Mouse (Mus musculus) heart, postnatal 0 days (tissue): Measurements from ENCODE around the gene Brat1. TPM values are rescaled to one million over a fixed set of nuclear protein-coding genes. Genes with fewer than 3 reads are reported as not detected.

Experiments used
- ATAC-seq: fragments of 200-750 bp; cut with Nextera tagmentation; 2 replicates; pipeline ENCODE4 v1.8.0; 2017; ENCODE audit warnings: low read depth, moderate number of reproducible peaks, moderate library complexity; ENCODE audit not compliant: insufficient read depth
- DNase-seq: peaks from one replicate; pipeline ENCODE4 v3.0.0-alpha.2; 2016; ENCODE audit warnings: low spot score
- H3K27ac ChIP-seq: fragments of 300-500 bp; sonication (generic); 2 replicates; pipeline ENCODE4 v1.5.1; 2014; ENCODE audit warnings: low read depth, mild to moderate bottlenecking
- H3K27me3 ChIP-seq: fragments of 300-500 bp; sonication (generic); 2 replicates; pipeline ENCODE4 v1.6.1; 2014; ENCODE audit warnings: low read length, mixed read lengths; ENCODE audit not compliant: control insufficient read depth, insufficient read depth
- H3K36me3 ChIP-seq: fragments of 300-500 bp; sonication (generic); replicated peaks from 2 replicates; pipeline ENCODE4 v1.6.1; 2014; ENCODE audit warnings: low read length, mixed read lengths; ENCODE audit not compliant: control insufficient read depth, insufficient read depth
- H3K4me1 ChIP-seq: fragments of 300-500 bp; sonication (generic); 2 replicates; pipeline ENCODE4 v1.6.1; 2014; ENCODE audit warnings: antibody characterized with exemption; ENCODE audit not compliant: control insufficient read depth, insufficient read depth
- H3K4me2 ChIP-seq: fragments of 300-500 bp; sonication (generic); 2 replicates; pipeline ENCODE4 v1.6.1; 2014; ENCODE audit warnings: low read depth, mild to moderate bottlenecking, low read length, moderate library complexity
- H3K4me3 ChIP-seq: fragments of 300-500 bp; sonication (generic); 2 replicates; pipeline ENCODE4 v1.5.1; 2014; ENCODE audit warnings: low read depth, low read length
- H3K9ac ChIP-seq: fragments of 300-500 bp; sonication (generic); replicated peaks from 2 replicates; pipeline ENCODE4 v1.6.1; 2014; ENCODE audit warnings: low read depth, low read length, mixed read lengths
- H3K9me3 ChIP-seq: fragments of 300-500 bp; sonication (generic); replicated peaks from 2 replicates; pipeline ENCODE4 v1.6.1; 2016; ENCODE audit warnings: low read length; ENCODE audit not compliant: control insufficient read depth
- CTCF ChIP-seq: IDR thresholded peaks from 2 replicates; pipeline ENCODE4 v1.5.1; 2016; ENCODE audit warnings: antibody characterized with exemption, control low read depth, low read depth
- EP300 ChIP-seq: IDR thresholded peaks from 2 replicates; pipeline ENCODE4 v1.6.1; 2016; ENCODE audit warnings: antibody characterized with exemption, low read depth
- WGBS: fragments of 180-500 bp; shearing (Covaris S2); extraction: QIAGEN DNeasy Blood & Tissue Kit; methylation state at CpG from one replicate; pipeline ENCODE4 v1.1.7; 2014; 5-methylcytosine and 5-hydroxymethylcytosine counted together
- polyA plus RNA-seq: library from polyadenylated mRNA; unstranded; fragments of >200 nt; fragmentation: Nextera tagmentation; extraction: Ambion mirVana; gene quantifications from 2 replicates; pipeline ENCODE4 v1.2.1, GENCODE M21; 2015
- total RNA-seq: library from RNA; depleted of rRNA; stranded (reverse); fragments of >200 nt; gene quantifications from 2 replicates; pipeline ENCODE4 v1.2.3, GENCODE M21; 2014; ENCODE audit warnings: low replicate concordance

The Brat1 gene
- total and polyA plus RNA-seq, 2 experiments from 2014 or later: 9.5 to 25.0 TPM

- peaks cover 16% of the 10 kb centered on the region for H3K4me1 ChIP-seq
- peak; percentile 78 for DNase-seq
- TF ChIP-seq EP300: no peak
- peak within 1 kb of the TSS; percentile 71 for H3K9ac ChIP-seq
- no peaks in the 10 kb centered on the region for H3K27me3 ChIP-seq
- peak; percentile 42 for ATAC-seq
- peak within 1 kb of the TSS; percentile 53 for H3K27ac ChIP-seq
- no peaks in the 10 kb centered on the region for H3K9me3 ChIP-seq
- 0 out of 2 replicates have a peak, but pooled peaks cover 1% of the 10 kb centered on the region for H3K36me3 ChIP-seq
- peak within 1 kb of the TSS; percentile 78 for H3K4me2 ChIP-seq
- peak within 1 kb of the TSS; percentile 63 for H3K4me3 ChIP-seq
- WGBS: 0% methylated on average over 33 of the region's 33 CpGs
Observed at GRCm38 (mm10) chr5:140702103-140702513, 2.7 kb upstream of the Brat1 start, which contains the start of gene Iqce. Gene Iqce (minus strand): TSS chr5:140702378.

- DNase-seq: no peak
- ATAC-seq: no peak
- 60% methylated on average over 19 of the region's 19 CpGs for WGBS
- Histone ChIP-seq H3K27me3 (no peaks in the 10 kb centered on the region), H3K4me2 (peak overlapping the region; percentile 78), H3K27ac (peak overlapping the region; percentile 53), H3K9ac (peak overlapping the region; percentile 71; the same call in 1 of the 2 replicates), H3K4me3 (peak overlapping the region; percentile 63), H3K4me1 (peaks cover 16% of the 10 kb centered on the region), H3K36me3 (0 out of 2 replicates have a peak, but pooled peaks cover 7% of the 10 kb centered on the region), H3K9me3 (no peaks in the 10 kb centered on the region)
- TF ChIP-seq EP300: no peak
- no peak for TF ChIP-seq CTCF
Observed at GRCm38 (mm10) chr5:140702618-140703175, 2.1 kb upstream of the Brat1 start.

GRCm38 (mm10) chr5:140703480-140704377, 1.1 kb upstream of the Brat1 start:
- 38% methylated on average over 16 of the region's 17 CpGs for WGBS
- peak; percentile 18; the same call in 1 of the 2 replicates for TF ChIP-seq EP300
- no peak for TF ChIP-seq CTCF
- 0 out of 2 replicates have a peak overlapping the region, but pooled peaks have one; percentile 22 for H3K9ac ChIP-seq
- ATAC-seq (no peak), DNase-seq (no peak)
- no peaks in the 10 kb centered on the region for H3K27me3 ChIP-seq
- H3K9me3 ChIP-seq: no peaks in the 10 kb centered on the region
- peaks cover 16% of the 10 kb centered on the region for H3K4me1 ChIP-seq
- H3K4me2 ChIP-seq: peak overlapping the region; percentile 54
- H3K4me3 ChIP-seq: peak overlapping the region; percentile 61
- peak overlapping the region; percentile 80 for H3K27ac ChIP-seq
- 0 out of 2 replicates have a peak, but pooled peaks cover 12% of the 10 kb centered on the region for H3K36me3 ChIP-seq

GRCm38 (mm10) chr5:140705501-140706171, 825 bp downstream of the Brat1 start:
- Histone ChIP-seq H3K27me3 (no peaks in the 10 kb centered on the region), H3K27ac (peak overlapping the region; percentile 79), H3K9me3 (no peaks in the 10 kb centered on the region), H3K36me3 (peaks cover 21% of the 10 kb centered on the region), H3K4me3 (peak overlapping the region; percentile 61), H3K4me2 (peak overlapping the region; percentile 81), H3K4me1 (peaks cover 16% of the 10 kb centered on the region), H3K9ac (peak overlapping the region; percentile 79)
- TF ChIP-seq CTCF (no peak), EP300 (no peak)
- DNase-seq (peak; percentile 25), ATAC-seq (no peak)
- 47% methylated on average over 7 of the region's 7 CpGs for WGBS

GRCm38 (mm10) chr5:140710315-140710714, 5.5 kb downstream of the Brat1 start:
- H3K9ac ChIP-seq: no peak overlapping the region
- ATAC-seq: no peak
- H3K36me3 ChIP-seq: peaks cover 68% of the 10 kb centered on the region
- H3K27ac ChIP-seq: no peak overlapping the region
- no peaks in the 10 kb centered on the region for H3K27me3 ChIP-seq
- peaks cover 8% of the 10 kb centered on the region; the same call in 1 of the 2 replicates for H3K4me1 ChIP-seq
- TF ChIP-seq EP300 (no peak), CTCF (no peak)
- H3K9me3 ChIP-seq: no peaks in the 10 kb centered on the region
- no peak overlapping the region for H3K4me3 ChIP-seq
- no peak overlapping the region for H3K4me2 ChIP-seq
- no peak for DNase-seq
- 86% methylated on average over 6 of the region's 6 CpGs for WGBS
